Mouse (Mus musculus) CD4-positive, CD25-positive, alpha-beta regulatory T cell, adult 2 months (primary cell): ENCODE measurements around the gene Ston2.
"Not testable (repeated sequence)": the region's sequence is repeated elsewhere in the genome, so short reads cannot be mapped to it uniquely, and the experiment has no call there.

Experiments used
- DNase-seq: peaks from one replicate; pipeline ENCODE4 v3.0.0-alpha.2; 2012; ENCODE audit warnings: low read depth, low spot score

The Ston2 gene

DNA sequence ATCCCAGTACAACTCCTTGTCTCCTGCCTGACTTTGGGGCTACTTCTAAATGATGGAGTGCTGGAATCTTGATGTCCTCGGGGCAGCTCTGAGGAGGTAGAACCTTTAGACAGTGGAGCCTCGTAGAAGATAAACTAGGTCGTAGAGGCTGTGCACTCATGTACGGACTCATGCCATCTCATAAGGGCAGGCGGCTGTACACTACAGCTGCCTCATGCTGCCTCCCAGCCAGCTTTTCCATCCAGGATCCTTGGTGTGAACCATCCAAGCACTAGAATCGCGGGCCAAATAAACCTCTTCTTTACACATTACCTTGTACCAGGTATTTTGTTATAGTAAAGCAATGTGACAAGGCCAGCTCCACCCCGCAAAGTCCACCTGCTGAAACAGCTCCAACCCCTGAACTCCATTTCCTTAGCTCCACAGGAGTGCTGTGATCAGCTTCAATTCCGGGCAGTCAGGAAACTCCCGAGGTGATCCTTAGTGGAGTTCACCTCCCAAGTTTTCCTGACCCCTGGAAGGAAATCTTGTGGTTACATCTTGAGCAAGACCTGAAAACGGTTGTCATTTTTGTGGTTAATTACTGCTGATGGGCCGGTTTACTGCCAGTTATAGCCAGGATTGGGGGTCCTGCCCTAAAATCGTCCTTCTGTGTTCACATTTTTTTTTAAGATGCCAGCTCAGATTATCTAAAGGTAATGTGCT is 36.1 kb downstream of the Ston2 start:
- DNase-seq, result no peak

DNA sequence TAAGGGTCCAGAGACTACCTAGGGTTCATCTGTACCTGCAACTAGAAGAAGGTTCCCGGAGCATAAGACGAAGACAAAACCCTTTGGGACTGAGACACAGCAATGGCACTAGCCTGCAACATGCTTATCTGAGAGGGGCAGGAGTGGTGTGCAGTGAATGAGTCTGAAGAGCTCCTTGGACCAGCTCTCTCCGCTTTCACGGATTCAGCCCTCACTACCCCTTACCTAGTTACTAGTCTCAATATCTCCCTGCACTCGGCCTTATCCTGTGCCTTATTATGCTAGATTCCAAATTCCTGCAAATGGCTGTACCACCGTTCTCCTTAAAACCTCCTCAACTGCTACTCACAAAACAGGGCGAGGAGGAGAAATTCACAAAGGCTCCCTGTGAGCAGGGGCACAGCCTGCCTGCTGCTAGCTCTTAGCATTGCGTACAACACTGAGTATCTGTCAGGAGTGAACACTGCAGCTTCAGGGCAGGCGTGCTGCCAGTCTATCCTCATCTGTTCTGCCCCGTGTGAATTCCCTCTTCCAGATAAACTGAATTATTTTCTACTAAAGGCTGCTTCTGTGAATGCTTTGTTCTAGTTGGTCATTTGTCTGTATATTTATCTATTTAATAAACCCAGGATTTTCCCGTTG is 38.5 kb downstream of the Ston2 start:
- DNase-seq, result no peak

DNA sequence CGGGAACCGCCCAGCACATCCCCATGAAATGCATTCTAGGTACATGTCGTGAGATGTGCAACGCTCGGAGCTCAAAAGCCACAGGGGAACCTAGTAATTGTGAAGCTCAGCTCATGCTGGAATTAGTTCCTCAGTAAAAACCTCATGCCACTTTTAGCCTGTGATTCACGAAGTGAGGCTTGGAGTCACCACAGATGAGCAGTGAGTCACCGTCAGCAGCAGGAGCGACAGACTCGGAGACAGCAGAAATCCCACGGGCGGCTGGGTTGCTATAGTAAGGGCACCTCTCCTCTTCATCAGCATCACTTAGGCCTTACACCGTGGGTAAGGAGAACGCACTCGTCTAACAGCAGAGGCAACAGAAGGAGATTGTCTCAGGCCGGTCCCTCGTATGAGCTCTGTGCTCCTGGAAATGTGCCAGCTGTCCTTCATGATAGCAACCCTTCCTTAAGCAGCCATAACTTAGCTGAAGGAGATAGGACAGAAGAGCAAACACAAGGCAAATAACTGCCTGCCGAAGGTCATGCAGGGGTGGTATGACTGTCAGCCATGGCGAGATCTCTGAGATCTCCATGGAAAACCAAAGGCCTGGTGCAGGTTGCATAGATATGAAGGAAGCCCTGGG is 39.8 kb downstream of the Ston2 start:
- no peak for DNase-seq

DNA sequence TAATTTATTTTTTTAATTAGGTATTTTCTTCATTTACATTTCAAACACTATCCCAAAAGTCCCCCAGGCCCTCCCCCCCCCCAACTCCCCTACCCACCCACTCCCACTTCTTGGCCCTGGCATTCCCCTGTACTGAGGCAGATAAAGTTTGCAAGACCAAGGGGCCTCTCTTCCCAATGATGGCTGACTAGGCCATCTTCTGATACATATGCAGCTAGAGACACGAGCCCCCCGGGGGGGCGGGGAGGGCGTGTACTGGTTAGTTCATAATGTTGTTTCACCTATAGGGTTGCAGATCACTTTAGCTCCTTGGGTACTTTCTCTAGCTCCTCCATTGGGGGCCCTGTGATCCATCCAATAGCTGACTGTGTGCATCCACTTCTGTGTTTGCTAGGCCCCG is 41.3 kb downstream of the Ston2 start:
- not testable (repeated sequence) for DNase-seq

DNA sequence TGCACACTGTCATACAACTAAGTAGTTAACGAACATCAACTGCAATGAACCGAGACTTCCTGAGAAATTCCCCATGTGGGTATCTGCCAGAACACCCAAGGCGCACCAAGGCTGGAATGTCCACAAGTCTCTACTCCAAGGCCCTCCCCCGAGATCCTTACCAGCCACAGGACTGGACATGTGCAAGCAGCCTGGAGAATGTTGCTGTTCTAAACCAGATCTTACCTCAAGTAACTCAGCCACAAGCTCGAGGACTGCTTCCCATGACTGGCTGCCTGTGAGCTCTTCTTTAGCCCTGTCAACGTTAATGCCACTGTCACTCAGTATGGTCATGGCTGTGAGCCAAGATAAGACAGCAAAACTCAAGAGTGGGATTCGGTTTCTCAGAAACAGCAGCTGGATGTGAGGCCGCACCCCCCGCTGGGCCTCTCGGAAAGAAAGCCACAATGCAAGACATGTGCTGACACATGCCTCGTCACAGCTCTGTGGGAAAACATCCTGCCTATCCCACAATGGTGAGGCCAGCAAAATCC is 42.4 kb downstream of the Ston2 start:
- DNase-seq, result peak; percentile 10

DNA sequence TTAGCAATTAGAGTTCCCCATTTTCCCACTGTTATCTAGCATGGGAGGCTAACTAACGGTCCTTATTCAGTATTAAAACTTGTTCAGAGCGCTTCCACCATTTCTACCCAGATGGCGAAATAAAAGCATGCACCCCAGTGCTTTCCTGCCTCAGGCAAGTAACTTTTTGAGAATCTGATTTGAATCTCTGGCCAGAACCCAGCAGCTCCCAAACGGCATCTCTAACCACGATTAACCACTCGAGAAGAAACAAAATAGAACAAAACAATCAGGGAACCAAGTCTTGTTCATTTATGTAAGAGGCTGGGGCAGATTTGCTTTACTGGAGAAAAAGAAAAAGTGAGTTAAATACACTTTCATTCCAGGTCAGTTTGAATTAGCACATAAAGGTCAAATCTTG is 44.1 kb downstream of the Ston2 start:
- no peak for DNase-seq

DNA sequence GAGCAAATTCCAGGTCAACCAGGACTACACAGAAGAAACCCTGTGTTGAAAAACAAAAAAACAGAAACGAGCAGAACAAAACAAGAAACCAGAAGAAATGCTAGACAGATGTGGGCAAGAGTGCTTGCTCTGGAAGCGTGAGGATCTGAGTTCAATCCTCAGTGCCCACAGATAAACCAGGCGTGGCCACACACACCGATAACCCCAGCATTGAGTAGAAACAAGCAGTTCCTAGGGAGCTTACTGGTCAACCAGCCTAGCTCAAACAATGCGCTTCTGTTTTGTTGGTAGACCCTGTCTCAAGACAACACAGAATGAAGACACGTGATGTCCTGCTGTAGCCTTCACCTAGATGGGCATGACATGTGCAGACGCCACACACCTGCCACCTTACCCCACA is 45.3 kb downstream of the Ston2 start:
- DNase-seq, result no peak

DNA sequence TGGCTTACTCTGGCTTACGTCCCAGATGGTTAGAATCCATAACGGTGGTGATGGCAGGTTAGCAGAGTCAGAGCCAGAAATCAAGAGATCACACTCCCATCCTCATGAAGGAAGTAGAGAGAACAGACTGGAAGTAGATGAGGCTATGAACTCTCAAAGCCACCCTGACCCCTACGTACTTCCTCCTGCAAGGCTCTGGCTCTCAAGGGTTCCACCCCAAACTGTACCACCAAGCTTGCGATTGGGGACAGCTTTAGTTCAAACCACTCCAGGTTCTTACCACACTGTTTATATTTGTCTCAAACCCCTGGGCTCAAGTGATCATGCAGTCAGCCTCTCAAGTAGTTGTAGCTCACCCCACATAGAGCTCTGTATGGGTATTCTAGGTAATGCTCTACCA is 49.8 kb downstream of the Ston2 start:
- no peak for DNase-seq

DNA sequence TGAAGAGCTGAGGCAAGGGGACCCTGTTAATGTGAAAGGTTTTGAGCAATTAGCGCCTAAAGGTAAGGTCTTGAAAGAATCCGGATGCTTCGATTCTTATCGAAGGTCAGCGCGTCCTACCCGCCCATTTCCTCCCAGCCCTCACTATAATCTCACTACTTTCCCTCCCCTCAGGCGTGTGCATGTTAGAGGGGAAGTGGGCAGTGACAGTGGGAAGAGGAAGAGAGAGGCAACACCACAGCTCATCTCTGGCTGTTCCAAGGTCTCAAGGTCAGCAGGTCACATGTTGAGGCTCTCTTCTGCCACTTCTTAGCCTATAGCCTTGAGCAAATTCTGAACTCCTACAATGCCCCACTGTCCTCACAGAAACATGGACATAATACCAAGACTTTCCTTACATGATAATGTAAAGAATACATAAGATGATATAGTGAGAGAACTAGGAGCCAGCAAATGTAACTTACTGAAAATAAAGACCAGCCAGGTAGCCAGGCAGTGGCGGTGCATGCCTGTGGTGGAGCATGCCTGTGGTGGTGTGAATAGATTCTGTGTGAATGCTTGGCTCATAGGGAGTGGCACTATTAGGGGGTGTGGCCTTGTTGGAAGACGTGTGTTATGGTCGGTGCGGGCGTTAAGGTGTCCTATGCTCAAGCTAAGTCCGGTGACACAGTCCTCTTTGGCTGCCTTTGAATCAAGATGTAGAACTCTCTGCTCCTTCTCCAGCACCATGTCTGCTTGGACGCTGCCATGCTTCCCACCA is 51.8 kb downstream of the Ston2 start:
- peak; percentile 22 for DNase-seq

DNA sequence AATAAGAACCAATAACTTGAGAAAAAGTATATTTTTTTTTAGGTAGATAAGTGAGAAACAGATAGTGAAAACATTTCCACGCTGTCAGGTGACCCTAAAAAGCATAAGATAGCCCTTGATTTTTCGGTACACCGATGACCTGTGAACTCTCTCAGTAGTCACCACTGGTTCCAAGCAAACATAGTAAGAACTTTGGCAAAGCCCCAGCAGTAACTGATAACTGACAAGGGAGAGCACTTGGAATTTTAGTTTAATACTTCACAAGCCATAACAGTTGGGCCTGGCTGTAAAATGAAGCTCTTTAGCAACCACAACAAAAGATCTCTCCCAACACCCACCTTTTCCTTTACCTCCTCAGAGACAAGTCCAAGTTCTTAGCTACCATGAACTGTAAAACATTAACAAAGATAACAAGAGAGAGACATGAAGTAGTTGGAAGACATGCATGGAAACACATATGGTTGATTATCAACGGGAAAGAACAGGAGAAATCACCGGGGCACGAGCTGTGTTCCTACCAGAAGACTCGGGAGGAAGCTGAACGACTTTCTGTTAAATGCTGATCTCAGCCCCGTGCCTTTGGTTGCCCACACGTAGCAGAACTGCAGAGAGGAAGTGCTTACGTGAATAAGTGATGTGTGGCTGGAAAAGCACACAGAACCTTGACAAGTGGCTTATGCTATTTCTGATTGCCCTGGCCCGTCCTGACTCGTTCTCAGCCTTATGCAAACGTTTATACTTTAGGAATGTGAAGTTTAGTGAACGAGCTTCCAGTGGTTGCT is 53.8 kb downstream of the Ston2 start:
- DNase-seq, result peak; percentile 71

DNA sequence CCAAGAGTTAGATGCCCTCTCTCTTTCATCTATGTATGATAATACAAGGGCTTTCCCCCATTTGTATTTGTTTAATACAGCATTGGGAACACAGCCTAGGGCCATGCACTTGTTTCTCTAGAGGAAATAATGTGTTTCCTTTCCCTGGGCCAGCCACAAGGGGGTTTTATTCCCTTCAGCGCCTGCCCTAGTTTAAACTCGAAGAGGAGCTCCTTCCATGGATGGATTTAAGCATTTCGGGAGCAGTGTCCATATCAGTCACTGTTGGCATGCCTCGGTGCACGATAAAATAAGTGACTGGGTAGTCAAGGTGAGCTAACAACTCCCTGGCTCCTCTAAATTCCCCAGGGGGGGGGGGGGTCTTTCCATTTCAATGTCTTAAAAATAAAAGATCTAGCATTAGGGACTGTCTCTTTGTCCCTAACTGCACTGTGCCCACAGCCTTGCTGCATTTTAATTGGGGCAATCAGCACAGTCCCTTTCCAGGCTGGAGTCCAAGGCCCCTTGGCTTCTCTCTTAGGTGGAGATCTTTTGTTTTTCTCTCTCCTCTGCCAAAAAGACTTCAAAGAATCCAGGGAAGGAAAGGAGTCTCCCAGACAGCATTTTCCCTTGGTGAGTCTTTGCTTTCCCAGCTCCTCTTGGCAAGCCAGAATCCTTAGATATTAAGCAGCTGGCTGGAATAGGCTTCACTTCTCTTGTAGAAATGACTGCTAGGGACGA is 55.3 kb downstream of the Ston2 start:
- no peak for DNase-seq

DNA sequence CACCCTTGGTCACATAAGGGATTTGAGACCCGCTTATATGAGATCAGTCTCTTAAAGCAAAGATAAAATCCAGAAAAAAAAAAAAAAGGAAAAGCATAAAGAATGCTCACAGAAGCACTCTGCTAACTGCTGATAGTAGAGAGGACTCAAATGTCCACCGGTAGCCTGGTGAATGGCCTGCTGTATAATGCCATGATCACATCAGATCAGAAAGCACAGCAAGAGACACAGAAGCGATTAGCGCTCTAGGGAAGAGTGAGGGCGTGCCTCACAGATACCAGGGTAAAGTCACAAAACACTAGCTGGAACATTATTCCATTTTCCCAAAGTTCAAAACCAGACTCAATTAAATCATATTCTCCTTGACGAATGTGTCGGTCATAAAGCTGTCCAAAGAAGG is 62.0 kb downstream of the Ston2 start:
- no peak for DNase-seq

DNA sequence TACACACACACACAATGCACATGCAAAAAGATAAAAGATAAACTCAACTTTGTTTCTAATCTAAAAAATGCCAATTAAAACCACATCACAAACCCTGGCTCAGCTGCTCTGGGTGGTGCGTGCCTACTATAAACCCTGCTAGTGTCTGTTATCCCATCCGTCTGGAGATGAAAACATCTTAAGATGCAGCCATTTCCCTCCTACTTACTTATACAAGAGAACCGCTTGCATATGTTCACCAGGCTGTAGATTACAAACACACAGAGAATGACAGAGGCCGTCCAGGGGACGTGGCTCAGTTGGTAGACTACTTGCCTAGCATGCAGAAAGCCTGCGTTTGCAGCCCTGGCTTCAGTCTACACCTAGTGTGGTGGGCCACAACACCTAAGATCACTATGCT is 64.3 kb downstream of the Ston2 start:
- DNase-seq, result no peak

DNA sequence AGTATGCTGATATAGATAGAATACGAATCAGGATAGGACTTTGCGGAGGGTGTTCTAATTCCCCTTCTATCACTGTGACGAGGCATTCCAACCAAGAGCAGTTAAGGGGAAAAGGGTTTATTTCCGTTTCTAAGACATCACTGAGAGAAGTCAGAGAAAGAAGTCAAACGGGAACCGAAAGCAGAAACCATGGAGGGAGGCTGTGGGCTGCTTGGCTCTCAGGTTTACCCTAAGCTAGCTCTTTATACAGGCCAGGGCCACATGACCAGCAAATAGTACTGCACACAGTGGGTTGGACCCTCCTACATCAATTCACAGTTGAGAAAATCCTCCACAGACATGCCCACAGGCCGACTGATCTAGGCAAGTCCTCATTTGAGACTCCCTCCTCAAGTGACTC is 69.1 kb downstream of the Ston2 start:
- no peak for DNase-seq

DNA sequence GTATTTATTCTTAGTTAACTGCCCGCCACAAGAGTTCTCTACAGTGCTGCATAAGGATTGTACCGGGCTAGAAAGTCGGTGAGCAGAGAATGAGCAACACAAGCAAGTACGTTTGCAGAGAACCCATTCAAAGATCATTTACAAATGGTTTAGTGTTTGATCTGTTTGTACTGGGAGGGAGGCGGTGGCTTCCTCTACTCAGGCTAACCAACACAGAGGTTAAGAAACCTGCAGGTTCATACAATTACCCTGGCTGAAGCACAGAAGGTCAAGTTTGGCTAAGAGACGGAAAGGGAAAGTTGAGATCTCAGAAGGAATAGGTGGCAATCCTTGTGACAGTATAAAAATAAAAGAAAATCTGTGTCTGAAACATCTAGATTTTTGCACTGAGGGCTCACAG is 72.5 kb downstream of the Ston2 start:
- DNase-seq, result no peak

DNA sequence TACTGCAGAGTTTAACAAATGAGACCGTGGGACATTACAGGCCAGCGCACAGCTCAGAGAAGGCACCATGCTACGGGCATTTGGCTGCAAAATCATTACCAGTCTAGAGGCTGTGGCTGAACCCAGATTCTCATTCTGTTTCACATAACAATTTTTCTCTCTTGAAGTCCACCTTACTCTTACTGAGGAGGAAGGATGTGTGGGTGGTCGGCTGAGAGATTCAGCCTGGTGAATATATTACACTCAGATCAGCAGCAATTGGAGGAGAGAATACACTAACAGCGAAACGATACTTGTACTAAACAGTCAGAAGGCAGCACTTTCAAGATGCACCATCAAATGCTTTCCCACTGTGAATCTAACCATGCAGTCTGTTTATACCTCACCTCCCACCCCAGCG is 74.8 kb downstream of the Ston2 start:
- no peak for DNase-seq

DNA sequence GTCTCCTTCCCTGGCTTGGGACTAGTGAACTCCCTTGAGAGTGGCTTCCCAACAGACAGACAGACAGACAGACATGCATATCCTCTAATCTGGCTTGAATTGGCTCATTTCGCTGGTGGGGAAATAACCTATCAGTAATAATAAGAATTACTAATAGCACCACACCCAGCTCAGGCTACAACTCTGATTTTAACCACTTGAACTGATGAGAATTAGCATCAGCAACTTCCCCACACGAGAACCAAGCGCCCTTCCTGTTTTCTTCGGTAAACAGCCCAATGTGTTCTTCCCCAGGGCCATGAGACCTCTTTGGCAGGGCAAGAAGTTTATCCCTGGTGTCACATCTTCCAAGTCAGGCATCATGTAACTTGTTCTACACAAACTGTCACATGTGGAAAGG is 76.5 kb downstream of the Ston2 start:
- no peak for DNase-seq

DNA sequence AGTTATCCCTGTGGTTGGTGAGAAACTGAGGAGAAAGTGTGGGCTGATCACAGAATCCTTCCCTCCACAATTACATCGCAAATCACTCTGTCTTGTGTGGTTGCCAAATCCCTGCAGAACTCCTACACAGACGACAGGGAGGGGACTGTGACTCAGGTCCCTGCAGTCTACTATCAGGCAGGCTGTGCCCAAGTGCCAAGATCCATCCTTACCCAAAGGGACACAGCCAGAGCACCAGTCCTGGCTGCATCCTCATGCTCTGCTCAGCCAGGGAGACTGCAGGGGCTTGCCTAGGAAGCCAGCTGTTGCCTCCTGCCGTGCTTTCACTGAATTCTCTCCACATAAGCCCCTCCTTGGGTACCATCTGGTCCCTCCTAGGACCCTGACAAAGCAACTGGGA is 77.3 kb downstream of the Ston2 start:
- no peak for DNase-seq

DNA sequence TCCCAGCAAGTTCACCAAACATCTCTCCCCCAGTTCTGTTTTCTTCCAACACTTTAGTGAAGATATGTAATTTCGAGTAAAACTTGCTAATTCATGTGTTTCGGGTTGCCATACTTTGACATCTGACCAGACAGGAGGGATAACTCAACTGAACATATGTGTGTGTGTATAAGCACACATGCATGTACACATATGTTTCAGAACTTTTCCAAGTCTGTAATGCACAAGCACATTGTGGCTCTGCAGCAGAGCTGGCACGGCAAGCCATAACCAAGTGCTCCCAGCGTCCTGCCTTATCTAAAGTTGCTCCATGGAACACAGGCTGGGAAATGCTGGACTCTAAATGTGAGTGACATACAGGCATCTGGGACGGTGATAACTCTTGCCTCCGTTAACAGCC is 78.6 kb downstream of the Ston2 start:
- DNase-seq, result no peak

DNA sequence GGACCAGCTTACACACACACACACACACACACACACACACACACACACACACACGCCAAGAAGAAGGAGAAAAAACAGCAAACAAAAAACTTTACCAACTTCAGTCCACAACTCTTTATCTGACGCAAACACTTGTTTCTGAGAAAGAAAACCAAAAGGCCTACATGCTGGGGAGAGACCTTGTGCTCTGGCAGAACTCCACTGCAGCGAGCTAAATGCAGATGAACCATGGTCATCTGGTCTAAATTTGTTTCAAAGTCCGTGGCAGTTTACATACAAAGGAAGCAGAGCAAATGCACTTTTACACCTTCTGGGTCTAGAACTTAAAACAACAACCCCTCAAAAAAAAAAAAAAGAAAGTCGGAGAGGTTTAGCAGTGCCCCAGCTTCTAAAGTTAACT is 79.0 kb downstream of the Ston2 start:
- no peak for DNase-seq

DNA sequence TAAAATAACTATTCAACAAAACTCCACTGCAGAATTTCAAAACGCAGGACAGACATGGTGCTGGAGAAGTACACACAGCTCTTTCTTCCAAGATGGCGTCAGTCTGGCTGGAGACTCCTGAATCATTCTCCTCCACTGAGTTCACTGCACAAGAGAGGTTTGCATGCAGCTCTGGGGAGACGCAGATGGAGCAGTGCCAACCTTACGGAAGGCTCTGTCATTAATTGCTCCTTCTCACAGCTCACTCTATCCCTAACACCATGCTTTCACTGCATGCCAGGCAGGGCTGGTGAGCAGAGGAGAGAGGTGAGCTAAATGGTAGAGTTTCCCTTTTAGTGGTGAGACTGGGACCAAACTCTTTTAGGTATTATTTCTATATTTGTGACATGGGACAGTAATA is 80.4 kb downstream of the Ston2 start:
- DNase-seq, result no peak
